8 mouse cellular contexts compared by ENCODE assay signal in genomic region chr19:5840086-5840889, GRCm38 (mm10). TPM values are rescaled to one million over a fixed set of nuclear protein-coding genes. Genes with fewer than 3 reads are reported as not detected.
A peak's percentile ranks its signal among the peaks of the same experiment; 100 is the strongest.
DNase-seq lines count a peak whose midpoint lies in the region; ATAC-seq lines count a peak whose summit lies in the region.

No protein-coding gene starts in this region.

- H3K36me3 ChIP-seq in limb, embryonic 15.5 days, result no peaks in the 10 kb centered on the region
- no peaks in the 10 kb centered on the region for H3K36me3 ChIP-seq in limb, embryonic 10.5 days
- H3K36me3 ChIP-seq in stomach, embryonic 15.5 days, result no peaks in the 10 kb centered on the region

- DNase-seq in adrenal gland, adult (ENCODE audit: inconsistent age in 2 of 2, low spot score in 1 of 2), result peak; percentile 52 to 82
- DNase-seq in adrenal gland, postnatal 4 days (ENCODE audit: low spot score in 2 of 2), result no peak
- no peak for DNase-seq in limb, embryonic 10.5 days (ENCODE audit: low spot score)
- DNase-seq in kidney, adult 9 months, result peak; percentile 43
- DNase-seq in ovary, adult 18-20 months (ENCODE audit: low spot score), result no peak
- no peak for DNase-seq in thymus, postnatal 10 days (ENCODE audit: low spot score in 2 of 2)

- no peak overlapping the region for H3K4me3 ChIP-seq in limb, embryonic 15.5 days
- H3K4me3 ChIP-seq in limb, embryonic 10.5 days, result no peak overlapping the region
- no peak overlapping the region for H3K4me3 ChIP-seq in stomach, embryonic 15.5 days (replicated peaks)

- no peaks in the 10 kb centered on the region for H3K27me3 ChIP-seq in limb, embryonic 15.5 days
- no peaks in the 10 kb centered on the region for H3K27me3 ChIP-seq in limb, embryonic 10.5 days (ENCODE audit: low read depth, poor library complexity, severe bottlenecking)
- no peaks in the 10 kb centered on the region for H3K27me3 ChIP-seq in stomach, embryonic 15.5 days (replicated peaks)

- H3K4me1 ChIP-seq in limb, embryonic 15.5 days, result peaks cover 52% of the 10 kb centered on the region
- H3K4me1 ChIP-seq in limb, embryonic 10.5 days, result peaks cover 42% of the 10 kb centered on the region
- H3K4me1 ChIP-seq in stomach, embryonic 15.5 days, result peaks cover 36% of the 10 kb centered on the region

- WGBS in limb, embryonic 15.5 days, result 62% methylated on average over 18 of the region's 18 CpGs
- 81% methylated on average over 18 of the region's 18 CpGs for WGBS in limb, embryonic 10.5 days
- WGBS in stomach, embryonic 15.5 days, result 64% methylated on average over 18 of the region's 18 CpGs

- H3K27ac ChIP-seq in limb, embryonic 15.5 days, result peak overlapping the region; percentile 22; the same call in 1 of the 2 replicates
- no peak overlapping the region for H3K27ac ChIP-seq in limb, embryonic 10.5 days
- no peak overlapping the region for H3K27ac ChIP-seq in stomach, embryonic 15.5 days

- H3K9me3 ChIP-seq in limb, embryonic 15.5 days, result no peaks in the 10 kb centered on the region
- H3K9me3 ChIP-seq in limb, embryonic 10.5 days (replicated peaks), result no peaks in the 10 kb centered on the region
- no peaks in the 10 kb centered on the region for H3K9me3 ChIP-seq in stomach, embryonic 15.5 days

- ATAC-seq in limb, embryonic 15.5 days (ENCODE audit: insufficient number of reproducible peaks, low FRiP score, low TSS enrichment, low read depth), result no peak
- no peak for ATAC-seq in stomach, embryonic 15.5 days (ENCODE audit: insufficient read depth, low FRiP score, low read depth)

- no peak overlapping the region for H3K9ac ChIP-seq in limb, embryonic 15.5 days
- H3K9ac ChIP-seq in stomach, embryonic 15.5 days, result no peak overlapping the region

- no peak overlapping the region for H3K4me2 ChIP-seq in limb, embryonic 15.5 days
- H3K4me2 ChIP-seq in stomach, embryonic 15.5 days, result peak overlapping the region; percentile 13; the same call in 1 of the 2 replicates

RNA-seq across cellular contexts. Expression of gene Frmd8, which starts 34.8 kb away (rescaled TPM):
- 10 to 100 TPM; 42.4 to 45.9 TPM for total RNA-seq in adrenal gland, postnatal 4 days (2021)
- polyA plus RNA-seq in limb, embryonic 15.5 days (2015; fragmentation: Nextera tagmentation; extraction: Ambion mirVana), result 28.4 and 31.3 TPM in 2 replicates
- polyA plus RNA-seq in limb, embryonic 10.5 days (2016; fragmentation: Nextera tagmentation; extraction: Ambion mirVana), result 43.5 and 48.7 TPM in 2 replicates
- polyA plus RNA-seq in stomach, embryonic 15.5 days (2015; fragmentation: Nextera tagmentation; extraction: Ambion mirVana), result 25.3 and 27.7 TPM in 2 replicates

RNA-seq across cellular contexts. Expression of gene Slc25a45, which starts 37.3 kb away (rescaled TPM):
- 10 to 100 TPM; 25.9 to 26.3 TPM for total RNA-seq in adrenal gland, postnatal 4 days (2021)
- polyA plus RNA-seq in limb, embryonic 15.5 days (2015; fragmentation: Nextera tagmentation; extraction: Ambion mirVana), result 3.4 and 5.2 TPM in 2 replicates
- polyA plus RNA-seq in limb, embryonic 10.5 days (2016; fragmentation: Nextera tagmentation; extraction: Ambion mirVana), result 1.8 TPM in 2 replicates
- 5.5 TPM in 2 replicates for polyA plus RNA-seq in stomach, embryonic 15.5 days (2015; fragmentation: Nextera tagmentation; extraction: Ambion mirVana)

RNA-seq across cellular contexts. Expression of gene Tigd3, which starts 53.7 kb away (rescaled TPM):
- total RNA-seq in adrenal gland, postnatal 4 days (2021), result 1 to 10 TPM; 3.1 TPM
- polyA plus RNA-seq in limb, embryonic 15.5 days (2015; fragmentation: Nextera tagmentation; extraction: Ambion mirVana), result 3.1 TPM in 2 replicates
- 5.2 and 5.9 TPM in 2 replicates for polyA plus RNA-seq in limb, embryonic 10.5 days (2016; fragmentation: Nextera tagmentation; extraction: Ambion mirVana)
- 2.3 and 2.4 TPM in 2 replicates for polyA plus RNA-seq in stomach, embryonic 15.5 days (2015; fragmentation: Nextera tagmentation; extraction: Ambion mirVana)

Comparison
In these comparisons a context has a peak if more than half of its experiments do, and no peak if none do; other contexts are left out.
1. DNase-seq: peak in adrenal gland, adult (2 of 2) and kidney, adult 9 months (single experiment); none in adrenal gland, postnatal 4 days (0 of 2), limb, embryonic 10.5 days (single experiment), ovary, adult 18-20 months (single experiment) and thymus, postnatal 10 days (0 of 2).